Mouse (Mus musculus) ES-E14 (cell line): ENCODE results near the gene St3gal3. TPM values are rescaled to one million over a fixed set of nuclear protein-coding genes. Genes with fewer than 3 reads are reported as not detected.

ENCODE experiments used
- DNase-seq: peaks from one replicate; pipeline ENCODE4 v3.0.0-alpha.2; 2013; ENCODE audit warnings: low read depth, low spot score
- H3K27ac ChIP-seq: 2 replicates; pipeline ENCODE4 v1.5.1; 2012; ENCODE audit warnings: low read depth, mild to moderate bottlenecking, low read length, moderate library complexity, mixed read lengths; ENCODE audit not compliant: poor library complexity, insufficient read depth, severe bottlenecking
- H3K36me3 ChIP-seq: 2 replicates; pipeline ENCODE4 v1.6.1; 2012; ENCODE audit warnings: mild to moderate bottlenecking, low read length, moderate library complexity, mixed read lengths; ENCODE audit not compliant: control insufficient read depth, poor library complexity, insufficient read depth, severe bottlenecking
- H3K4me1 ChIP-seq, 2 experiments: fragments of 150-350 bp in 1 of 2; sonication (generic) in 1 of 2; 2 replicates each; pipeline ENCODE4 v1.6.1; 2012; ENCODE audit warnings: low read length in 2 of 2, mild to moderate bottlenecking in 1 of 2, mixed read lengths in 1 of 2; ENCODE audit not compliant: control insufficient read depth in 2 of 2, insufficient read depth in 2 of 2, poor library complexity in 1 of 2
- H3K4me3 ChIP-seq, 2 experiments: fragments of 150-350 bp in 1 of 2; sonication (generic) in 1 of 2; 2 replicates each; pipeline ENCODE4 v1.5.1; 2012; ENCODE audit warnings: low read length in 2 of 2, low read depth in 1 of 2, mild to moderate bottlenecking in 1 of 2, mixed read lengths in 1 of 2; ENCODE audit not compliant: insufficient read depth in 1 of 2, poor library complexity in 1 of 2, severe bottlenecking in 1 of 2
- H3K9ac ChIP-seq: 2 replicates; pipeline ENCODE4 v1.6.1; 2012; ENCODE audit warnings: low read depth, mild to moderate bottlenecking, low read length, mixed read lengths; ENCODE audit not compliant: poor library complexity, insufficient read depth, severe bottlenecking
- H3K9me3 ChIP-seq: fragments of 150-350 bp; sonication (generic); 2 replicates; pipeline ENCODE4 v1.6.1; 2012; ENCODE audit warnings: low read depth, mild to moderate bottlenecking, low read length; ENCODE audit not compliant: control insufficient read depth, insufficient read depth
- CHD2 ChIP-seq: IDR thresholded peaks from 2 replicates; pipeline ENCODE4 v1.6.1; 2014; ENCODE audit warnings: mild to moderate bottlenecking, low read depth, low read length, inconsistent platforms
- HCFC1 ChIP-seq: IDR thresholded peaks from 2 replicates; pipeline ENCODE4 v1.6.1; 2012; ENCODE audit warnings: low read length, inconsistent platforms, borderline replicate concordance; ENCODE audit not compliant: insufficient read depth
- MAFK ChIP-seq: IDR thresholded peaks from 2 replicates; pipeline ENCODE4 v1.6.1; 2014; ENCODE audit warnings: mild to moderate bottlenecking, low read depth, low read length, inconsistent platforms; ENCODE audit not compliant: insufficient read depth
- ZC3H11A ChIP-seq: IDR thresholded peaks from 2 replicates; pipeline ENCODE4 v1.6.1; 2012; ENCODE audit warnings: low read depth, mild to moderate bottlenecking, inconsistent platforms, low read length, borderline replicate concordance
- ZNF384 ChIP-seq: IDR thresholded peaks from 2 replicates; pipeline ENCODE4 v1.6.1; 2012; ENCODE audit warnings: low read depth, low read length, inconsistent platforms
- in situ Hi-C, 2 experiments: fragments of 600-800 bp; cut with MboI; formaldehyde crosslinking; loops; one replicate each; pipeline ENCODE4 v1.15.1; 2025; ENCODE audit warnings: low sequenced_read_pairs in 2 of 2, inconsistent platforms in 1 of 2; ENCODE audit not compliant: unreplicated experiment in 2 of 2
- total RNA-seq: library from RNA; depleted of rRNA; stranded (reverse); fragments of 300-350 nt; gene quantifications from 2 replicates; pipeline ENCODE4 v1.2.3, GENCODE M21; 2012

The St3gal3 gene
- total RNA-seq, 1 experiment: 10.9 TPM

- Histone ChIP-seq H3K27ac (no peak overlapping the region), H3K9ac (no peak overlapping the region), H3K36me3 (peaks cover 4% of the 10 kb centered on the region; the same call in 1 of the 2 replicates), H3K4me1 (peaks cover 13 to 49% of the 10 kb centered on the region in 2 experiments), H3K9me3 (no peaks in the 10 kb centered on the region), H3K4me3 (no peak overlapping the region)
- DNase-seq: no peak
- in situ Hi-C loops: no loop called here
- no peak for TF ChIP-seq ZNF384
- no peak for TF ChIP-seq CHD2
- no peak for TF ChIP-seq ZC3H11A
- no peak for TF ChIP-seq HCFC1
- TF ChIP-seq MAFK: no peak
Measured at GRCm38 (mm10) chr4:118015126-118015525, 119.6 kb downstream of the St3gal3 start.

- Histone ChIP-seq H3K4me3 (no peak overlapping the region), H3K9me3 (no peaks in the 10 kb centered on the region), H3K9ac (no peak overlapping the region), H3K36me3 (peaks cover 4% of the 10 kb centered on the region; the same call in 1 of the 2 replicates), H3K4me1 (peaks cover 3 to 23% of the 10 kb centered on the region in 2 experiments; a peak in 3 of 4 replicates), H3K27ac (no peak overlapping the region)
- TF ChIP-seq HCFC1: no peak
- TF ChIP-seq MAFK: no peak
- TF ChIP-seq CHD2: no peak
- no peak for TF ChIP-seq ZNF384
- TF ChIP-seq ZC3H11A: no peak
- DNase-seq: no peak
- in situ Hi-C loops: no loop called here
Measured at GRCm38 (mm10) chr4:118010661-118011173, 124.0 kb downstream of the St3gal3 start.

GRCm38 (mm10) chr4:118008433-118009033, 126.2 kb downstream of the St3gal3 start:
- H3K4me1 ChIP-seq: peaks cover 1 to 8% of the 10 kb centered on the region in 2 experiments; a peak in 2 of 4 replicates
- no peaks in the 10 kb centered on the region; the same call in 1 of the 2 replicates for H3K36me3 ChIP-seq
- H3K27ac ChIP-seq: no peak overlapping the region
- DNase-seq: no peak
- H3K4me3 ChIP-seq: no peak overlapping the region
- TF ChIP-seq CHD2 (no peak), HCFC1 (no peak), MAFK (no peak), ZNF384 (no peak), ZC3H11A (no peak)
- in situ Hi-C loops: no loop called here
- no peak overlapping the region for H3K9ac ChIP-seq
- H3K9me3 ChIP-seq: no peaks in the 10 kb centered on the region

GRCm38 (mm10) chr4:118001355-118001754, 133.4 kb downstream of the St3gal3 start:
- no peak overlapping the region for H3K27ac ChIP-seq
- H3K9ac ChIP-seq: no peak overlapping the region
- H3K9me3 ChIP-seq: no peaks in the 10 kb centered on the region
- DNase-seq: no peak
- TF ChIP-seq ZC3H11A: no peak
- TF ChIP-seq MAFK: no peak
- no peak for TF ChIP-seq HCFC1
- TF ChIP-seq ZNF384: no peak
- no peak for TF ChIP-seq CHD2
- in situ Hi-C loops: no loop called here
- no peak overlapping the region for H3K4me3 ChIP-seq
- peaks cover 0 to 8% of the 10 kb centered on the region in 2 experiments; a peak in 2 of 4 replicates for H3K4me1 ChIP-seq
- H3K36me3 ChIP-seq: no peaks in the 10 kb centered on the region
